Mouse (Mus musculus) liver, embryonic 14.5 days (tissue): ENCODE measurements around the gene Syna. TPM values are rescaled to one million over a fixed set of nuclear protein-coding genes. Genes with fewer than 3 reads are reported as not detected.
A peak's percentile ranks its signal among the peaks of the same experiment; 100 is the strongest.

Experiments
- ATAC-seq: fragments of 200-750 bp; cut with Nextera tagmentation; 2 replicates; pipeline ENCODE4 v1.8.0; 2017; ENCODE audit warnings: moderate number of reproducible peaks, mild to moderate bottlenecking, moderate library complexity; ENCODE audit not compliant: insufficient read depth
- DNase-seq, 3 experiments: peaks; one replicate each; pipeline ENCODE4 v3.0.0-alpha.2; 2012 to 2013; ENCODE audit warnings: low read depth in 3 of 3, low spot score in 3 of 3
- H3K27ac ChIP-seq: fragments of 300-500 bp; sonication (generic); 2 replicates; pipeline ENCODE4 v1.5.1; 2014; ENCODE audit warnings: moderate library complexity, mild to moderate bottlenecking, control low read depth, inconsistent platforms
- H3K27me3 ChIP-seq: fragments of 300-500 bp; sonication (generic); 2 replicates; pipeline ENCODE4 v1.6.1; 2014; ENCODE audit warnings: mild to moderate bottlenecking, low read length, moderate library complexity; ENCODE audit not compliant: control insufficient read depth, insufficient read depth
- H3K36me3 ChIP-seq: fragments of 300-500 bp; sonication (generic); replicated peaks from 2 replicates; pipeline ENCODE4 v1.6.1; 2014; ENCODE audit warnings: low read depth; ENCODE audit not compliant: control insufficient read depth, insufficient read depth
- H3K4me1 ChIP-seq, 2 experiments: fragments of 200-500 bp in 1 of 2; fragments of 300-500 bp in 1 of 2; sonication (generic) in 1 of 2; replicated peaks; 2 replicates each; pipeline ENCODE4 v1.6.1; 2012 to 2014; ENCODE audit warnings: antibody characterized with exemption in 1 of 2, inconsistent platforms in 1 of 2, low read length in 1 of 2; ENCODE audit not compliant: control insufficient read depth in 2 of 2, insufficient read depth in 2 of 2
- H3K4me2 ChIP-seq: fragments of 300-500 bp; sonication (generic); 2 replicates; pipeline ENCODE4 v1.6.1; 2014; ENCODE audit warnings: low read depth, mild to moderate bottlenecking, control low read depth, moderate library complexity
- H3K4me3 ChIP-seq, 2 experiments: fragments of 200-500 bp in 1 of 2; fragments of 300-500 bp in 1 of 2; sonication (generic) in 1 of 2; 2 replicates each; pipeline ENCODE4 v1.5.1; 2012 to 2014; ENCODE audit warnings: low read depth in 2 of 2, low read length in 2 of 2, mild to moderate bottlenecking in 2 of 2, control low read depth in 1 of 2, inconsistent platforms in 1 of 2, moderate library complexity in 1 of 2; ENCODE audit not compliant: insufficient read depth in 1 of 2
- H3K9ac ChIP-seq: fragments of 300-500 bp; sonication (generic); replicated peaks from 2 replicates; pipeline ENCODE4 v1.6.1; 2014; ENCODE audit warnings: mild to moderate bottlenecking, control low read depth, moderate library complexity
- H3K9me3 ChIP-seq: fragments of 300-500 bp; sonication (generic); 2 replicates; pipeline ENCODE4 v1.6.1; 2016; ENCODE audit warnings: low read length, mixed read lengths; ENCODE audit not compliant: control insufficient read depth
- CTCF ChIP-seq: IDR thresholded peaks from 2 replicates; pipeline ENCODE4 v1.5.1; 2016; ENCODE audit warnings: antibody characterized with exemption, low read depth, control low read depth
- EP300 ChIP-seq: IDR thresholded peaks from 2 replicates; pipeline ENCODE4 v1.6.1; 2016; ENCODE audit warnings: antibody characterized with exemption, low read depth
- WGBS: fragments of 180-500 bp; shearing (Covaris S2); extraction: QIAGEN DNeasy Blood & Tissue Kit; methylation state at CpG from one replicate; pipeline ENCODE4 v1.1.7; 2014; ENCODE audit not compliant: insufficient replicate concordance; 5-methylcytosine and 5-hydroxymethylcytosine counted together
- polyA plus RNA-seq, 2 experiments: library from polyadenylated mRNA; depleted of rRNA in 1 of 2; stranded (reverse) in 1 of 2; unstranded in 1 of 2; fragments of >200 nt; fragmentation: Nextera tagmentation in 1 of 2; extraction: Ambion mirVana in 1 of 2; gene quantifications; 2 replicates each; pipeline versions ENCODE4 v1.2.1 to v1.2.3; 2012 to 2014

The Syna gene
- polyA plus RNA-seq, 2 experiments = not detected

DNA sequence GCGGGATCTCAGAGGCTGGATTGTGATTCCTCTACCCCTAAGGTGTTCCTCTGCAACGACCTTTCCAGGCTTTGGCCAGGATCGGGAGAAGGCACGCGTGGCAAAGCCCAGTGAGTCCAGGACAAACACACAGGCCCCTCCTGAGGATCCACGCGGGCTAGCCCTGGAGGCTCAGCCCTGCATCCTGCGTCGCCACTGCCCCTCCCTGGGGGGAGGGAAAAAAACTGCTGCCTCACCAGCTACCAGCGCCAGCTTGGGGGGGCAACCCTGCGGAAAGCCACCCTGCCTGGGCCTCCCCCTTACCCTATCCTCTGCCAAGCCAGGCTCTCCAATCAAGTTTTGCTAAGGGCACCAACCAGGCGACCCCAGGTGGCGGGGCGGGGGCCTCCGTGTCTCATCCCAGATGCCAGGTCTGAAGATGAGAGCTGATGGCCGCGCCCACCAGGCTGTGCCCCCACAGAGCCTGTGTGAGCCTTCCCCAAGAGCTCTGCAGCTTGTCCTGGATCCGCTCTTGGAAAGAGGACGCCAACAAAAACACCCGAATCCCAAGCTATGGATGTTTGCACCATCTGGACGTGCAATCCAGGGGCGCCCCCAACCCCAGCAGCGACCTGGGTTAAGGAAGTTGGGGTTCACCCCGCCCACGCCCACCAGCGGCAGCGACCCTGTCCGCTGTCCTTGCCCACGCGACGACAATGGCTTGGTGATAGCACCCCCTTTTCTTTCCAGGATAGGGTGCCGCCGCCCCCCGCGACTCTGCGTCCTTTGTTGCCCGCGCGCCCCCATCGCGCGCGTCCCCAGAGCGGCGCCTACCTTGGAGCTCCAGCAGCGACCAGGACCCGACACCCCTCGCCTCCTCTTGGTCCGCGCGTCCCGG, 8.5 kb downstream of the Syna start:
- ATAC-seq (no peak), DNase-seq (no peak)
- no peaks in the 10 kb centered on the region for H3K36me3 ChIP-seq
- 5% methylated on average over 51 of the region's 52 CpGs for WGBS
- H3K4me3 ChIP-seq = peak overlapping the region; percentile 63
- peaks cover 2% of the 10 kb centered on the region; the same call in 1 of the 2 replicates for H3K27me3 ChIP-seq
- peak overlapping the region; percentile 80 for H3K4me2 ChIP-seq
- TF ChIP-seq EP300 (no peak), CTCF (no peak)
- peak overlapping the region; percentile 53 for H3K9ac ChIP-seq
- no peak overlapping the region for H3K27ac ChIP-seq
- H3K9me3 ChIP-seq = no peaks in the 10 kb centered on the region
- peaks cover 0 to 9% of the 10 kb centered on the region in 2 experiments; a peak in 2 of 4 replicates for H3K4me1 ChIP-seq

DNA sequence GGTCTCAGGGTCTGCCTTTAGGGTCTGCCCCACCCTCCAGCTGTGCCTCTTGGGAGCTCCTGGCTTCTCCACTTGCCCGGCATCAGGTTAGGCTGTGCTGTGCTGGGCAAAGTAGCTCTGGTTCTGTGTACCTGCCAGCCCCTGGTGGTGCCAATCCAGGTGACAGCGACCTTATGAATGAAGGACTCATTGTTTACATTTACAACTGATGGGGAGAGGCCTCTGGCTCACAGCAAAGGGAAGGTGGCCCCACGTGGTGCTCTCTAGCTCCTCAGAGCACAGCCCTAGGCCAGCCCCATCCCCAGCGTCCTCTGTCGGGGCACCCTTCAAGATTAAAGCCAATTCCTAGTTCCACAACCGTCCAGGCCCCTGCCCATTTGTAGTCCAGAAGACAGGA, 9.1 kb downstream of the Syna start:
- no peak overlapping the region for H3K27ac ChIP-seq
- H3K4me3 ChIP-seq = peak overlapping the region; percentile 63; a peak in 3 of 4 replicates
- no peak overlapping the region for H3K9ac ChIP-seq
- DNase-seq = no peak
- peaks cover 0 to 9% of the 10 kb centered on the region in 2 experiments; a peak in 2 of 4 replicates for H3K4me1 ChIP-seq
- no peaks in the 10 kb centered on the region for H3K36me3 ChIP-seq
- 31% methylated on average over 6 of the region's 6 CpGs for WGBS
- H3K4me2 ChIP-seq = peak overlapping the region; percentile 80
- no peaks in the 10 kb centered on the region for H3K9me3 ChIP-seq
- H3K27me3 ChIP-seq = peaks cover 2% of the 10 kb centered on the region; the same call in 1 of the 2 replicates
- no peak for ATAC-seq
- no peak for TF ChIP-seq EP300
- no peak for TF ChIP-seq CTCF

DNA sequence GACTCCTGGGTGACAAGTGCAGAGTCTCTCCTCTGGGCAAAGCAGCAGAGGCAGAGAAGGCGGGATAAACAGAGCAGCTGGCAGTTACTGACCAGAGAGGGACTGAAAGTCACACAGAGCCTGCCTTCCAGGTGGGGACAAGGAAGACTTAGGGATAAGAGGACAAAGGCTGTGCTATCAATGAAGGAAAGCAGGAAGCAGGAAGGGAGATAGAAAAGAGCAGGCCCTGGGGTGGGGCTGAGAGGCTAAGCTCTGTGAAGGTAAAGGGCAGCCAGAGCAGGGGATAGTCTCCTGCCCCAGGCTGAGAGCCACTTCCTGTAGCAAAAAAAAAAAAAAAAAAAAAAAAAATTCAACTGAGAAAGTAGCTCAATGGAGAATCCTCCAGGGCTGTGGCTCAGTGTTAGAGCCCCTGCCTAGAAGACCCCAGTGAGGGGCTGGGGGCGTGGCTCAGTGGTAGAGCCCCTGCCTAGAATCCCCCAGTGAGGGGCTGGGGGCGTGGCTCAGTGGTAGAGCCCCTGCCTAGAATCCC, 10.3 kb downstream of the Syna start:
- no peak for TF ChIP-seq CTCF
- TF ChIP-seq EP300 = no peak
- ATAC-seq (no peak), DNase-seq (no peak)
- H3K27ac ChIP-seq = no peak overlapping the region
- peaks cover 2% of the 10 kb centered on the region; the same call in 1 of the 2 replicates for H3K27me3 ChIP-seq
- no peak overlapping the region for H3K9ac ChIP-seq
- 59% methylated on average over 3 of the region's 3 CpGs for WGBS
- no peak overlapping the region for H3K4me2 ChIP-seq
- no peaks in the 10 kb centered on the region for H3K9me3 ChIP-seq
- no peak overlapping the region for H3K4me3 ChIP-seq
- H3K4me1 ChIP-seq = peaks cover 0 to 7% of the 10 kb centered on the region in 2 experiments; a peak in 2 of 4 replicates
- H3K36me3 ChIP-seq = no peaks in the 10 kb centered on the region

DNA sequence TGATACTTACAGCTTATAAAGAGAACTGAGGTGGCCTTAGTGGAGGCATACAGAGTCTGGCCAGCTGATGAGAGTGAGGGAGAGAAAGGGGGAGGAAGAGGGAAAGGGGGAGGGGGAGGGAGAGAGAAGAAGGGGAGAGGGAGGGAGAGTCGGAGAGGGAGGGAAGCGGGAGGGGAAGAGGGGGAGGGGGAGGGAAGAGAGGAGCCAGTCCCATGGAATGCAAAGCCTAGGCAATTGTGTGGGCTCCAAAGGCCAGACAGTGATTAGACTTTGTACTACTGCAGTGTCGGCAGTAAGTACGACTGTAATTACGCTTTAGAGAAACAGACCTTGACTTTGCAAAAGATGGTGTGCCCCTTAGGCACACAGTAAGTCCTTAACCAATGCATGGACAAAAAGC, 11.7 kb downstream of the Syna start:
- DNase-seq (no peak), ATAC-seq (no peak)
- no peak for TF ChIP-seq CTCF
- no peak for TF ChIP-seq EP300
- 37% methylated on average over 5 of the region's 5 CpGs for whole genome bisulfite sequencing
- Histone ChIP-seq H3K36me3 (no peaks in the 10 kb centered on the region), H3K9me3 (no peaks in the 10 kb centered on the region), H3K27ac (no peak overlapping the region), H3K27me3 (peaks cover 2% of the 10 kb centered on the region; the same call in 1 of the 2 replicates), H3K4me1 (peaks cover 0 to 7% of the 10 kb centered on the region in 2 experiments; a peak in 2 of 4 replicates), H3K4me2 (no peak overlapping the region), H3K9ac (no peak overlapping the region), H3K4me3 (no peak overlapping the region)

DNA sequence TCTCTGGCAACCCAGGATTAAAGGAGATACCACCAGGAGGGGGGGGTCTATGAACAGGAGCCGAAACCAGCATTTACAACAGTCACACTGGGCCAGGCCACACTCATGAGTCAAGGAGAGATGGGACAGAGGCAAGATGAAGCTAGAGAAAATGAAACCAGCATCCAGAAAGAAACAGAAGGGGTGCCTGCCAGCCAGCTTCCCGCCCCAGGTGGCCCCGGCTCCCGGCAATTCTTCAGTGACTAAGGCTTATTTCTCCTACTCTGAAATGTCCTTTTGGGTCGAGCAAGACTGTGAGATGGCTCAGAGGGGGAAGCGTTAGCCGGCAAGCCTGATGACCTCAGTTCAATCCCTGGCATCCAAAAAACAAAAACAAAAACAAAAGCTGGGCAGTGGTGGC, 13.2 kb downstream of the Syna start:
- peaks cover 0 to 5% of the 10 kb centered on the region in 2 experiments; a peak in 2 of 4 replicates for H3K4me1 ChIP-seq
- DNase-seq (no peak), ATAC-seq (no peak)
- TF ChIP-seq CTCF = no peak
- no peak for TF ChIP-seq EP300
- H3K9ac ChIP-seq = no peak overlapping the region
- no peak overlapping the region for H3K27ac ChIP-seq
- H3K4me3 ChIP-seq = no peak overlapping the region
- no peaks in the 10 kb centered on the region for H3K9me3 ChIP-seq
- 62% methylated on average over 7 of the region's 7 CpGs for WGBS
- H3K4me2 ChIP-seq = no peak overlapping the region
- no peaks in the 10 kb centered on the region for H3K36me3 ChIP-seq
- H3K27me3 ChIP-seq = peaks cover 2% of the 10 kb centered on the region; the same call in 1 of the 2 replicates
